12 mouse cellular contexts compared by ENCODE assay signal in the genomic region with DNA sequence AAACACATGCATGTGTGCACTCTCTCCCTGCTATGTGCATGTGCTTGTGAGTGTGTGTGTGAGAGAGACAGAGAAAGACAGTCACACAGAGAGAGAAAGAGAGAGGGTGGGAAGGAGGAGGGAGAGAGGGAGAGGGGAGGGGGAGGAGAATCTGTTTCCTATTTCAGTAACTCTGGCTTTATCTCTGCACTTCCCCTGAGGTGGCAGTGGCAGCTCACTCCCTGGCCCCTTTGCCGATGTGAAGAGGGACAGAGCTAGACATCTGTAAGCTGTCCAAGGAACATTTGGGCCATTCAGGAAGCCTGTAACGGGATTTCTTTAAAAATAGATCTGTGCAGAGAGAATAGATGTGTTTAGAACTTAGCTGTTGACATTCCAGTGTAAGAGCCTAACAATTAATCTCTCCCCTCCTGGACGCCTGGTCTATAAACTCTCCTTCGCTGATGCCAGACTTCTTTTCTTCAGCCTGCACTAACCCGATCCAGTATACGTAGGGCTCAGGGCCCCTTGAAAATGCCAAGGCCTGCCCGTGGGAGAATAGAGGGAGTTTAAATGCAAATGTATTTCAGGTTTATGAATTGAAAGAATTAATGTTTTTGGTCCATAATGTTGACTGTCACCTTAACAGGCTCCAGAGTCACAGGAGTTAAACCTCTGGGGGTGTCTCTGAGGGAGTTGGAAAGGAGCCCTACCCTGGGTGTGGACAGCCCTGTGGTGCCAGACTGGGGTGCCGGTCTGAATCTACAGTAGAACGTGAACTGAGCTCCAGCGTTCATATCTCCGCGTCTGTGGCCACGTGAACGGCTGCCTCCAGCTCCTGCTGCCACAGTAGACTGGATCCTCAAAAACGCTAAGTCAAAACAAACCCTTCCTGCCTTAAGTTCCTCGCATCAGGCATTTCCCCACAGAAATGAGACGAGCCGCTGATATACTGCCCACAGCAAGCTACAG.
DNase-seq lines count a peak whose midpoint lies in the region; ATAC-seq and TF ChIP-seq lines count a peak whose summit lies in the region.
"Had no signal": no experiment of that assay in that cellular context is flagged by ENCODE, and none has a peak within 500 bp of the region (broad histone marks: within the 10 kb centered on the region; RNA-seq: fewer than 3 reads in every experiment).

No protein-coding gene starts in this region.

- no peaks in the 10 kb centered on the region for H3K27me3 ChIP-seq in hindbrain, embryonic 16.5 days (replicated peaks; ENCODE audit: control insufficient read depth, insufficient read depth, low read length)
- H3K27me3 ChIP-seq in hindbrain, postnatal 0 days (ENCODE audit: insufficient read depth, low read length): no peaks in the 10 kb centered on the region
- H3K27me3 ChIP-seq in embryonic facial prominence, embryonic 11.5 days (ENCODE audit: control insufficient read depth, insufficient read depth, low read length): no peaks in the 10 kb centered on the region
- H3K27me3 ChIP-seq in heart, postnatal 0 days (ENCODE audit: control insufficient read depth, insufficient read depth, low read length): no peaks in the 10 kb centered on the region

- peak overlapping the region; percentile 32 for H3K4me2 ChIP-seq in hindbrain, embryonic 16.5 days (ENCODE audit: low read length)
- no peak overlapping the region for H3K4me2 ChIP-seq in hindbrain, postnatal 0 days (ENCODE audit: low read depth, low read length)
- H3K4me2 ChIP-seq in embryonic facial prominence, embryonic 11.5 days (ENCODE audit: low read depth, low read length): no peak overlapping the region
- H3K4me2 ChIP-seq in heart, postnatal 0 days (ENCODE audit: low read depth, low read length): peak overlapping the region; percentile 47

- DNase-seq in hindbrain, postnatal 0 days (ENCODE audit: low spot score): no peak
- DNase-seq in brain, adult 2 months (ENCODE audit: low read depth, low spot score): peak; percentile 39
- peak; percentile 48 for DNase-seq in embryonic facial prominence, embryonic 11.5 days (ENCODE audit: low spot score)
- DNase-seq in heart, postnatal 0 days (ENCODE audit: low spot score): peak; percentile 73
- no peak for DNase-seq in B cell, adult 2 months
- DNase-seq: cerebellum, adult 9-11 months; midbrain, embryonic 14.5 days; retina, postnatal 1 day; thymus, adult 18-20 months had no signal

- WGBS in hindbrain, embryonic 16.5 days: 58% methylated on average over 18 of the region's 18 CpGs
- 49% methylated on average over 18 of the region's 18 CpGs for WGBS in hindbrain, postnatal 0 days
- 41% methylated on average over 18 of the region's 18 CpGs for WGBS in embryonic facial prominence, embryonic 11.5 days
- 12% methylated on average over 18 of the region's 18 CpGs for WGBS in heart, postnatal 0 days

- no peak overlapping the region for H3K9ac ChIP-seq in hindbrain, embryonic 16.5 days (ENCODE audit: low read depth, low read length)
- H3K9ac ChIP-seq in hindbrain, postnatal 0 days (replicated peaks; ENCODE audit: low read length): no peak overlapping the region
- no peak overlapping the region for H3K9ac ChIP-seq in embryonic facial prominence, embryonic 11.5 days (replicated peaks; ENCODE audit: low read length)
- H3K9ac ChIP-seq in heart, postnatal 0 days (replicated peaks; ENCODE audit: low read depth, low read length): no peak overlapping the region

- no peak for TF ChIP-seq CTCF in hindbrain, postnatal 0 days (IDR thresholded peaks at IDR 0.05; ENCODE audit: low read depth)
- TF ChIP-seq CTCF in heart, postnatal 0 days (IDR thresholded peaks at IDR 0.05; ENCODE audit: low read depth): no peak

- H3K36me3 ChIP-seq in hindbrain, embryonic 16.5 days (ENCODE audit: control insufficient read depth, insufficient read depth, low read length): no peaks in the 10 kb centered on the region
- H3K36me3 ChIP-seq in hindbrain, postnatal 0 days (ENCODE audit: insufficient read depth, low read length): no peaks in the 10 kb centered on the region
- H3K36me3 ChIP-seq in embryonic facial prominence, embryonic 11.5 days (replicated peaks; ENCODE audit: control insufficient read depth, insufficient read depth, low read depth, low read length): no peaks in the 10 kb centered on the region
- H3K36me3 ChIP-seq in heart, postnatal 0 days (replicated peaks; ENCODE audit: control insufficient read depth, insufficient read depth, low read length): no peaks in the 10 kb centered on the region

- no peak for TF ChIP-seq EP300 in heart, postnatal 0 days (IDR thresholded peaks at IDR 0.05; ENCODE audit: low read depth)

- H3K4me1 ChIP-seq in hindbrain, embryonic 16.5 days (ENCODE audit: control insufficient read depth, insufficient read depth, low read depth, low read length): peaks cover 2% of the 10 kb centered on the region; the same call in 1 of the 2 replicates
- no peaks in the 10 kb centered on the region for H3K4me1 ChIP-seq in hindbrain, postnatal 0 days (ENCODE audit: insufficient read depth, low read length)
- H3K4me1 ChIP-seq in embryonic facial prominence, embryonic 11.5 days (ENCODE audit: control insufficient read depth, insufficient read depth, low read length): no peaks in the 10 kb centered on the region; the same call in 1 of the 2 replicates
- peaks cover 3% of the 10 kb centered on the region; the same call in 1 of the 2 replicates for H3K4me1 ChIP-seq in heart, postnatal 0 days (ENCODE audit: control insufficient read depth, insufficient read depth)

- no peak overlapping the region for H3K4me3 ChIP-seq in hindbrain, embryonic 16.5 days (ENCODE audit: low read length)
- H3K4me3 ChIP-seq in hindbrain, postnatal 0 days (ENCODE audit: low read length): no peak overlapping the region
- no peak overlapping the region for H3K4me3 ChIP-seq in embryonic facial prominence, embryonic 11.5 days (ENCODE audit: low read depth, low read length)
- H3K4me3 ChIP-seq in heart, postnatal 0 days (ENCODE audit: low read depth, low read length): peak overlapping the region; percentile 17

- H3K27ac ChIP-seq in hindbrain, embryonic 16.5 days (ENCODE audit: low read depth, low read length): no peak overlapping the region
- no peak overlapping the region for H3K27ac ChIP-seq in hindbrain, postnatal 0 days
- H3K27ac ChIP-seq in embryonic facial prominence, embryonic 11.5 days (replicated peaks; ENCODE audit: low read depth, low read length): no peak overlapping the region
- peak overlapping the region; percentile 73 for H3K27ac ChIP-seq in heart, postnatal 0 days (ENCODE audit: low read depth)

- ATAC-seq in hindbrain, embryonic 16.5 days: 0 out of 2 replicates have a peak, but pooled peaks have one; percentile 24
- ATAC-seq in hindbrain, postnatal 0 days: no peak
- no peak for ATAC-seq in embryonic facial prominence, embryonic 11.5 days (replicated peaks; ENCODE audit: insufficient number of reproducible peaks, low FRiP score, low TSS enrichment, low read depth)
- ATAC-seq in heart, postnatal 0 days (ENCODE audit: insufficient read depth, low read depth): peak; percentile 85
- ATAC-seq in inflammation-experienced regulatory T-cells, adult 6 months: no peak
- no peak for ATAC-seq in erythroblast, adult 5-6 weeks (replicated peaks; ENCODE audit: low FRiP score, poor library complexity, severe bottlenecking)

- H3K9me3 ChIP-seq in hindbrain, embryonic 16.5 days (ENCODE audit: control insufficient read depth, low read length): no peaks in the 10 kb centered on the region
- H3K9me3 ChIP-seq in hindbrain, postnatal 0 days (ENCODE audit: low read length): no peaks in the 10 kb centered on the region
- no peaks in the 10 kb centered on the region for H3K9me3 ChIP-seq in embryonic facial prominence, embryonic 11.5 days (replicated peaks; ENCODE audit: control insufficient read depth, low read length)
- H3K9me3 ChIP-seq in heart, postnatal 0 days (replicated peaks; ENCODE audit: control insufficient read depth, low read length): no peaks in the 10 kb centered on the region

Comparison
In these comparisons a context has a peak if more than half of its experiments do, and no peak if none do; other contexts are left out.
1. ATAC-seq: peak in hindbrain, embryonic 16.5 days (single experiment) and heart, postnatal 0 days (single experiment); none in hindbrain, postnatal 0 days (single experiment), embryonic facial prominence, embryonic 11.5 days (single experiment), inflammation-experienced regulatory T-cells, adult 6 months (single experiment) and erythroblast, adult 5-6 weeks (single experiment).
2. H3K4me2 ChIP-seq: peak in hindbrain, embryonic 16.5 days (single experiment) and heart, postnatal 0 days (single experiment); none in hindbrain, postnatal 0 days (single experiment) and embryonic facial prominence, embryonic 11.5 days (single experiment).
3. DNase-seq: peak in brain, adult 2 months (single experiment), embryonic facial prominence, embryonic 11.5 days (single experiment) and heart, postnatal 0 days (single experiment); none in hindbrain, postnatal 0 days (single experiment) and B cell, adult 2 months (0 of 2).